Mouse (Mus musculus): ENCODE measurements around the gene Rptor. TPM values are rescaled to one million over a fixed set of nuclear protein-coding genes. Genes with fewer than 3 reads are reported as not detected.

The Rptor gene
- total RNA-seq, 2 experiments from 2014 or later: 64.2 to 70.0 TPM

GRCm38 (mm10) chr11:119799536-119799935 is 196.8 kb downstream of the Rptor start:
- no peak for TF ChIP-seq CTCF (IDR thresholded peaks at IDR 0.05)
- no peak for DNase-seq (ENCODE audit: extremely low spot score in 1 of 2, low spot score in 2 of 2)

GRCm38 (mm10) chr11:119801855-119802254 is 199.2 kb downstream of the Rptor start:
- no peak for DNase-seq (ENCODE audit: extremely low spot score in 1 of 2, low spot score in 2 of 2)
- intact Hi-C loops (cut with DNase I): no loop called here
- no peak for TF ChIP-seq CTCF (IDR thresholded peaks at IDR 0.05)
- H3K27ac ChIP-seq: no peak overlapping the region
- no peak overlapping the region for H3K4me3 ChIP-seq

More at GRCm38 (mm10) chr11:119799536-119799935, 196.8 kb downstream of the Rptor start:
- intact Hi-C loops (cut with DNase I): loop anchor here (5.0 kb wide), 3 partner anchors 108 to 282 kb away; partner anchors contain the start of gene Nptx1
- no peak overlapping the region for H3K4me3 ChIP-seq
- peak overlapping the region; percentile 25 for H3K27ac ChIP-seq

GRCm38 (mm10) chr11:119802947-119803346 is 200.2 kb downstream of the Rptor start:
- no peak for TF ChIP-seq CTCF (IDR thresholded peaks at IDR 0.05)
- intact Hi-C loops (cut with DNase I): no loop called here
- H3K4me3 ChIP-seq: no peak overlapping the region
- H3K27ac ChIP-seq: peak overlapping the region; percentile 30
- DNase-seq (ENCODE audit: extremely low spot score in 1 of 2, low spot score in 2 of 2): no peak

- DNase-seq (ENCODE audit: extremely low spot score in 1 of 2, low spot score in 2 of 2): no peak
- intact Hi-C loops (cut with DNase I): no loop called here
- TF ChIP-seq CTCF (IDR thresholded peaks at IDR 0.05): no peak
- Histone ChIP-seq H3K27ac (0 out of 2 replicates have a peak overlapping the region, but pooled peaks have one; percentile 30), H3K4me3 (no peak overlapping the region)
Measured at GRCm38 (mm10) chr11:119804392-119804791, 201.7 kb downstream of the Rptor start.

- intact Hi-C loops (cut with DNase I): no loop called here
- TF ChIP-seq CTCF (IDR thresholded peaks at IDR 0.05): no peak
- no peak overlapping the region for H3K4me3 ChIP-seq
- DNase-seq (ENCODE audit: extremely low spot score in 1 of 2, low spot score in 2 of 2): no peak
- H3K27ac ChIP-seq: peak overlapping the region; percentile 2; the same call in 1 of the 2 replicates
Measured at GRCm38 (mm10) chr11:119805112-119805750, 202.5 kb downstream of the Rptor start.

- H3K4me3 ChIP-seq: no peak overlapping the region
- intact Hi-C loops (cut with DNase I): no loop called here
- DNase-seq (ENCODE audit: extremely low spot score in 1 of 2, low spot score in 2 of 2): no peak
- TF ChIP-seq CTCF (IDR thresholded peaks at IDR 0.05): no peak
- H3K27ac ChIP-seq: peak overlapping the region; percentile 90
Measured at GRCm38 (mm10) chr11:119806539-119806938, 203.8 kb downstream of the Rptor start.

- intact Hi-C loops (cut with DNase I): no loop called here
- peak overlapping the region; percentile 90 for H3K27ac ChIP-seq
- DNase-seq (ENCODE audit: extremely low spot score in 1 of 2, low spot score in 2 of 2): peak in 1 of 2 experiments; percentile 33
- no peak for TF ChIP-seq CTCF (IDR thresholded peaks at IDR 0.05)
- no peak overlapping the region for H3K4me3 ChIP-seq
Measured at GRCm38 (mm10) chr11:119807431-119808031, 204.8 kb downstream of the Rptor start.

GRCm38 (mm10) chr11:119808647-119809280 is 206.1 kb downstream of the Rptor start:
- Histone ChIP-seq H3K4me3 (no peak overlapping the region), H3K27ac (peak overlapping the region; percentile 90)
- TF ChIP-seq CTCF (IDR thresholded peaks at IDR 0.05): no peak
- DNase-seq (ENCODE audit: extremely low spot score in 1 of 2, low spot score in 2 of 2): no peak
- intact Hi-C loops (cut with DNase I): no loop called here

- intact Hi-C loops (cut with DNase I): no loop called here
- no peak overlapping the region for H3K4me3 ChIP-seq
- no peak for DNase-seq (ENCODE audit: extremely low spot score in 1 of 2, low spot score in 2 of 2)
- peak overlapping the region; percentile 90 for H3K27ac ChIP-seq
- TF ChIP-seq CTCF (IDR thresholded peaks at IDR 0.05): no peak
Measured at GRCm38 (mm10) chr11:119809309-119809708, 206.6 kb downstream of the Rptor start.

- H3K4me3 ChIP-seq: no peak overlapping the region
- H3K27ac ChIP-seq: peak overlapping the region; percentile 70
- intact Hi-C loops (cut with DNase I): no loop called here
- DNase-seq (ENCODE audit: extremely low spot score in 1 of 2, low spot score in 2 of 2): peak; percentile 62 to 70
- TF ChIP-seq CTCF (IDR thresholded peaks at IDR 0.05): no peak
Measured at GRCm38 (mm10) chr11:119811022-119811421, 208.3 kb downstream of the Rptor start.

- peak overlapping the region; percentile 70 for H3K27ac ChIP-seq
- intact Hi-C loops (cut with DNase I): no loop called here
- DNase-seq (ENCODE audit: extremely low spot score in 1 of 2, low spot score in 2 of 2): no peak
- H3K4me3 ChIP-seq: no peak overlapping the region
- TF ChIP-seq CTCF (IDR thresholded peaks at IDR 0.05): no peak
Measured at GRCm38 (mm10) chr11:119811598-119811997, 208.9 kb downstream of the Rptor start.

- no peak for TF ChIP-seq CTCF (IDR thresholded peaks at IDR 0.05)
- Histone ChIP-seq H3K27ac (no peak overlapping the region), H3K4me3 (no peak overlapping the region)
- no peak for DNase-seq (ENCODE audit: extremely low spot score in 1 of 2, low spot score in 2 of 2)
- intact Hi-C loops (cut with DNase I): no loop called here
Measured at GRCm38 (mm10) chr11:119812093-119812492, 209.4 kb downstream of the Rptor start.
